8 mouse cellular contexts compared by ENCODE assay signal in genomic region chr2:70126783-70127182, GRCm38 (mm10).
DNase-seq lines count a peak whose midpoint lies in the region; ATAC-seq lines count a peak whose summit lies in the region.

No protein-coding gene starts in this region.

- WGBS in liver, embryonic 12.5 days (ENCODE audit: insufficient replicate concordance): 1% methylated on average over 13 of the region's 13 CpGs
- WGBS in embryonic facial prominence, embryonic 11.5 days: under 1% methylated on average over 13 of the region's 13 CpGs
- under 1% methylated on average over 13 of the region's 13 CpGs for WGBS in limb, embryonic 13.5 days

- H3K9ac ChIP-seq in liver, embryonic 12.5 days: no peak overlapping the region
- no peak overlapping the region for H3K9ac ChIP-seq in embryonic facial prominence, embryonic 11.5 days (replicated peaks; ENCODE audit: low read length)
- no peak overlapping the region for H3K9ac ChIP-seq in limb, embryonic 13.5 days

- H3K9me3 ChIP-seq in liver, embryonic 12.5 days (replicated peaks): no peaks in the 10 kb centered on the region
- no peaks in the 10 kb centered on the region for H3K9me3 ChIP-seq in embryonic facial prominence, embryonic 11.5 days (replicated peaks; ENCODE audit: control insufficient read depth, low read length)
- H3K9me3 ChIP-seq in limb, embryonic 13.5 days: no peaks in the 10 kb centered on the region

- peak; percentile 59 for DNase-seq in liver
- DNase-seq in embryonic facial prominence, embryonic 11.5 days (ENCODE audit: low spot score): peak; percentile 95
- peak; percentile 31 to 46 for DNase-seq in heart, adult 9 months (ENCODE audit: low spot score in 2 of 2)
- DNase-seq in kidney, adult 9 months: peak; percentile 71
- DNase-seq in naive thymus-derived CD4-positive, alpha-beta T cell, adult 2 months (ENCODE audit: low read depth): peak; percentile 76
- DNase-seq in splenic B cell, adult 2 months (ENCODE audit: low read depth, low spot score): peak; percentile 88

- H3K4me3 ChIP-seq in liver, embryonic 12.5 days: no peak overlapping the region
- no peak overlapping the region for H3K4me3 ChIP-seq in embryonic facial prominence, embryonic 11.5 days (ENCODE audit: low read depth, low read length)
- H3K4me3 ChIP-seq in limb, embryonic 13.5 days: peak overlapping the region; percentile 13; the same call in 1 of the 2 replicates

- no peaks in the 10 kb centered on the region for H3K36me3 ChIP-seq in liver, embryonic 12.5 days
- H3K36me3 ChIP-seq in embryonic facial prominence, embryonic 11.5 days (replicated peaks; ENCODE audit: control insufficient read depth, insufficient read depth, low read depth, low read length): no peaks in the 10 kb centered on the region
- no peaks in the 10 kb centered on the region for H3K36me3 ChIP-seq in limb, embryonic 13.5 days
- H3K36me3 ChIP-seq in splenic B cell, adult 2 months (ENCODE audit: control insufficient read depth, insufficient read depth, low read length, poor library complexity, severe bottlenecking): no peaks in the 10 kb centered on the region

- H3K4me2 ChIP-seq in liver, embryonic 12.5 days: no peak overlapping the region
- peak overlapping the region; percentile 21; the same call in 1 of the 2 replicates for H3K4me2 ChIP-seq in embryonic facial prominence, embryonic 11.5 days (ENCODE audit: low read depth, low read length)
- peak overlapping the region; percentile 52 for H3K4me2 ChIP-seq in limb, embryonic 13.5 days (replicated peaks)

- no peaks in the 10 kb centered on the region for H3K4me1 ChIP-seq in liver, embryonic 12.5 days
- H3K4me1 ChIP-seq in embryonic facial prominence, embryonic 11.5 days (ENCODE audit: control insufficient read depth, insufficient read depth, low read length): no peaks in the 10 kb centered on the region; the same call in 1 of the 2 replicates
- H3K4me1 ChIP-seq in limb, embryonic 13.5 days: peaks cover 11% of the 10 kb centered on the region; the same call in 1 of the 2 replicates

- H3K27me3 ChIP-seq in liver, embryonic 12.5 days (replicated peaks): peaks cover 32% of the 10 kb centered on the region
- H3K27me3 ChIP-seq in embryonic facial prominence, embryonic 11.5 days (ENCODE audit: control insufficient read depth, insufficient read depth, low read length): peaks cover 5% of the 10 kb centered on the region; the same call in 1 of the 2 replicates
- H3K27me3 ChIP-seq in limb, embryonic 13.5 days: peaks cover 45% of the 10 kb centered on the region
- H3K27me3 ChIP-seq in splenic B cell, adult 2 months (ENCODE audit: control insufficient read depth, insufficient read depth, low read length, poor library complexity, severe bottlenecking): no peaks in the 10 kb centered on the region

- ATAC-seq in liver, embryonic 12.5 days: no peak
- peak; percentile 60; the same call in 1 of the 2 replicates for ATAC-seq in embryonic facial prominence, embryonic 11.5 days (replicated peaks; ENCODE audit: insufficient number of reproducible peaks, low FRiP score, low TSS enrichment, low read depth)
- peak; percentile 48; the same call in 1 of the 2 replicates for ATAC-seq in limb, embryonic 13.5 days (ENCODE audit: low FRiP score, low read depth)

- no peak overlapping the region for H3K27ac ChIP-seq in liver, embryonic 12.5 days
- H3K27ac ChIP-seq in embryonic facial prominence, embryonic 11.5 days (replicated peaks; ENCODE audit: low read depth, low read length): no peak overlapping the region
- no peak overlapping the region for H3K27ac ChIP-seq in limb, embryonic 13.5 days

Comparison
In these comparisons a context has a peak if more than half of its experiments do, and no peak if none do; other contexts are left out.
1. DNase-seq: peak in every context shown above with its lines; median percentile 95 in embryonic facial prominence, embryonic 11.5 days; 88 in splenic B cell, adult 2 months; 76 in naive thymus-derived CD4-positive, alpha-beta T cell, adult 2 months; 71 in kidney, adult 9 months; 59 in liver; 38 in heart, adult 9 months.